Mouse (Mus musculus) hematopoietic multipotent progenitor cell, adult 10-12 weeks (in vitro differentiated cells): Measurements from ENCODE around the gene Ms4a6b. TPM values are rescaled to one million over a fixed set of nuclear protein-coding genes. Genes with fewer than 3 reads are reported as not detected.

Experiments used
- polyA plus RNA-seq: library from polyadenylated mRNA; stranded (reverse); fragments of >175 nt; gene quantifications from 2 replicates; pipeline ENCODE4 v1.2.3, GENCODE M21; 2012; ENCODE audit warnings: low replicate concordance

The Ms4a6b gene
- polyA plus RNA-seq: 15.2 and 18.3 TPM in 2 replicates

DNA sequence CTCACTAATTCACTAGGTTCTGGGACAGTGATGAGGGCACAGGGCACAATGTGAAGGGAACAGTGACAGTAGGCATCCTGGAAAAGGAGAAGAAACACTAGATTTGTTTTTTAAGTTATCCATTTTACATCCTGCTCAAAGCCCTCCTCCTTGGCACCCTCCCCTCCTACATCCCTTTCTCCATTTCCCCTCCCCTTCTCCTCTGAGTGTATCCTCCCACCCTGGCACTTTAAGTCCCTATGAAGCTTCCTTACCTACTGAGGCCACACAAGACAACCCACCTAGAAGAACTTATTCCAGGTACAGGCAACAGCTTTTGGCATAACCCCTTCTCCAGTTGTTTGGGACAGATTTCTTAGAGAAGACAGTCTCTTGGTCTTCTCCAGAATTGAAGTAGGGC lies at the start of gene Ms4a6b:
Gene Ms4a6b, plus strand, starts transcription at position 267 of the 400 bp plus-strand sequence.

DNA sequence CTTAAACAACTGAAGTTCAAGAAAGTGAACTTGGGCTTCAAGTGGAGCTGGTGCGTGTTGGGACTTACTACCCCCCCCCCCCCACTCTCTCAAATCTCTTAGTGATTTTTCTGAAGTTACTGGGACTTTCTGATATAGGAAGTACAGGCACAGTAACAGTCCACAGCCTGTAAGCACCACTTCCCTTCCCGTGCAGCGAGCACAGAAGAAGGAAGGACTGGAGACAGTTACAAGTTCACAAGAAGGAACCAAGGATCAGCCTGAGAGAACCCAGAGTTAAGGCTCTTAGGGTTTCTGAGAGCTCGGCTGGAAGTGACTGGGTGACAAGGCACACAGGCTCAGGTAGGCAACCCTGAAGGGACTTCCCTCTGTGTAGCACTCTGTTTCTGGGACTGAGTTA lies 47.1 kb upstream of the Ms4a6b start, which contains the start of gene Ms4a6c:
Gene Ms4a6c, plus strand, starts transcription at position 152 of the 400 bp plus-strand sequence.

GRCm38 (mm10) chr19:11485746-11486145 lies 30.6 kb upstream of the Ms4a6b start, which contains the start of gene Gm8369:
Gm8369 (plus strand) TSS chr19:11485938.

GRCm38 (mm10) chr19:11536593-11536992 lies 20.3 kb downstream of the Ms4a6b start, which contains the start of gene Ms4a4d:
Ms4a4d (plus strand) TSS chr19:11536801.

Other genes with a start within 250 kb of the Ms4a6b start
- not detected in 2 replicates for gene Ms4a5, start 232.6 kb upstream of the Ms4a6b start, polyA plus RNA-seq
- gene Ms4a14, start 202.1 kb upstream of the Ms4a6b start, polyA plus RNA-seq: 0.03 and 0.04 TPM in 2 replicates
- 0.53 and 3.8 TPM in 2 replicates for gene Ms4a7, start 180.4 kb upstream of the Ms4a6b start, polyA plus RNA-seq
- gene Ms4a4a, start 141.0 kb upstream of the Ms4a6b start, polyA plus RNA-seq: 0.63 and 0.94 TPM in 2 replicates
- gene Ms4a4c, start 111.7 kb upstream of the Ms4a6b start, polyA plus RNA-seq: 2.2 and 13.7 TPM in 2 replicates
- gene Ms4a4b, start 73.0 kb upstream of the Ms4a6b start, polyA plus RNA-seq: 75.3 and 75.9 TPM in 2 replicates
- gene Ms4a6c, start 47.1 kb upstream of the Ms4a6b start, polyA plus RNA-seq: 5.7 and 8.1 TPM in 2 replicates
- gene Gm8369, start 30.6 kb upstream of the Ms4a6b start, polyA plus RNA-seq: 1.1 and 8.0 TPM in 2 replicates
- gene Ms4a4d, start 20.3 kb downstream of the Ms4a6b start, polyA plus RNA-seq: 0.22 TPM in 1 of 2 replicates, not detected in the other
- 2.6 and 2.9 TPM in 2 replicates for gene Ms4a6d, start 88.3 kb downstream of the Ms4a6b start, polyA plus RNA-seq
- 0.08 and 0.22 TPM in 2 replicates for gene Ms4a2, start 107.2 kb downstream of the Ms4a6b start, polyA plus RNA-seq
- gene Ms4a3, start 124.3 kb downstream of the Ms4a6b start, polyA plus RNA-seq: 0.11 TPM in 1 of 2 replicates, not detected in the other
- gene Oosp2, start 144.0 kb downstream of the Ms4a6b start, polyA plus RNA-seq: not detected in 2 replicates
- gene Oosp1, start 174.6 kb downstream of the Ms4a6b start, polyA plus RNA-seq: 0.17 and 0.20 TPM in 2 replicates
- gene Oosp3, start 180.5 kb downstream of the Ms4a6b start, polyA plus RNA-seq: not detected in 2 replicates
- not detected in 2 replicates for gene Gif, start 231.0 kb downstream of the Ms4a6b start, polyA plus RNA-seq